Mouse (Mus musculus) limb, embryonic 14.5 days (tissue): ENCODE measurements at regions not wholly inside any gene's neighbourhood (a gene's known extent, or its start where the extent isn't known, plus 50 kb on each side); places are given as distances from the start of the nearest gene placed in this dataset.

ENCODE experiments used
- ATAC-seq: fragments of 200-750 bp; cut with Nextera tagmentation; 2 replicates; pipeline ENCODE4 v1.8.0; 2017; ENCODE audit warnings: low read depth, moderate number of reproducible peaks, moderate TSS enrichment; ENCODE audit not compliant: low FRiP score
- DNase-seq: peaks from one replicate; pipeline ENCODE4 v3.0.0-alpha.2; 2015; ENCODE audit warnings: low spot score
- H3K27ac ChIP-seq: fragments of 300-500 bp; sonication (generic); replicated peaks from 2 replicates; pipeline ENCODE4 v1.5.1; 2014; ENCODE audit warnings: low read depth, mild to moderate bottlenecking, low read length, moderate library complexity, mixed read lengths
- H3K27me3 ChIP-seq: fragments of 300-500 bp; sonication (generic); 2 replicates; pipeline ENCODE4 v1.6.1; 2014; ENCODE audit warnings: low read length, mixed read lengths; ENCODE audit not compliant: control insufficient read depth, insufficient read depth
- H3K36me3 ChIP-seq: fragments of 300-500 bp; sonication (generic); 2 replicates; pipeline ENCODE4 v1.6.1; 2014; ENCODE audit warnings: mild to moderate bottlenecking, low read length, moderate library complexity, mixed read lengths; ENCODE audit not compliant: control insufficient read depth, insufficient read depth
- H3K4me1 ChIP-seq: fragments of 300-500 bp; sonication (generic); 2 replicates; pipeline ENCODE4 v1.6.1; 2014; ENCODE audit warnings: antibody characterized with exemption, low read length, mixed read lengths; ENCODE audit not compliant: control insufficient read depth, insufficient read depth
- H3K4me2 ChIP-seq: fragments of 300-500 bp; sonication (generic); replicated peaks from 2 replicates; pipeline ENCODE4 v1.6.1; 2014; ENCODE audit warnings: low read depth, mild to moderate bottlenecking, low read length, moderate library complexity; ENCODE audit not compliant: severe bottlenecking
- H3K4me3 ChIP-seq: fragments of 300-500 bp; sonication (generic); replicated peaks from 2 replicates; pipeline ENCODE4 v1.5.1; 2014; ENCODE audit warnings: low read length
- H3K9ac ChIP-seq: fragments of 300-500 bp; sonication (generic); 2 replicates; pipeline ENCODE4 v1.6.1; 2014; ENCODE audit warnings: mild to moderate bottlenecking, low read depth, low read length, moderate library complexity; ENCODE audit not compliant: severe bottlenecking
- H3K9me3 ChIP-seq: fragments of 300-500 bp; sonication (generic); 2 replicates; pipeline ENCODE4 v1.6.1; 2016; ENCODE audit warnings: low read length; ENCODE audit not compliant: control insufficient read depth
- POLR2A ChIP-seq: fragments of 200-500 bp; IDR thresholded peaks from 2 replicates; pipeline ENCODE4 v1.8.0; 2012; ENCODE audit warnings: inconsistent platforms, mild to moderate bottlenecking, moderate library complexity, borderline replicate concordance; ENCODE audit not compliant: insufficient read depth, insufficient read length; ENCODE audit errors: extremely low read depth
- WGBS: fragments of 180-500 bp; shearing (Covaris S2); extraction: QIAGEN DNeasy Blood & Tissue Kit; methylation state at CpG from one replicate; pipeline ENCODE4 v1.1.7; 2014; 5-methylcytosine and 5-hydroxymethylcytosine counted together

DNA sequence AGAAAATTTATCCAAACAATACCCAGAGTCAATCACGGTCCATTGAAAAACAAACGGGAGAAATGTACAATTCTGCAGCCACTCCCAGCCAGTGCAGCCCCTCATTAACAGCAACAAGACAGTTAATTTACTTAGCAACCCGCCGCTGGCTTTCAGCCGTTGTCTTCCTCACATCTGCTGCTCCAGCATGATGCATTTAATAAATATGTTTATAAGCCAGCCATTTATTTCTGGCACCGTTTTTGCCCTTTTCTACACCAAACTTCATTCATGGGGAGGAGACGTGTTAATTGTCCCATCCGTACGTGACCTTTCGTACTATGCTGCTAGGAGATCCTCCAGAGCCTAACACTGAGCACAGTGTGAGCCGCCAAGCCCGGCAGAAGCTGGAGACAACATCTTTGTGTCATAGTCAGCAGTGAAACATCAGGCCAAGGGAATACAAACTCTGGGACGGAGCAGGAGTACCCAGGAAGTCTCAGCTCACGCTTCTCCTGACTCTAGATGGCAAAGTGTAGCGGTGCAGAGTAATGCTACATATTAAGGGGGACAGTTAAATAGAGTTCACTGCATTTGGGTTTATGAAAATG lies 97.9 kb downstream of the Rpap3 start:
- no peak overlapping the region for H3K27ac ChIP-seq
- no peaks in the 10 kb centered on the region for H3K9me3 ChIP-seq
- no peak for ATAC-seq
- peaks cover 9% of the 10 kb centered on the region for H3K4me1 ChIP-seq
- H3K9ac ChIP-seq = no peak overlapping the region
- no peaks in the 10 kb centered on the region for H3K36me3 ChIP-seq
- 69% methylated on average over 15 of the region's 15 CpGs for WGBS
- TF ChIP-seq POLR2A = no peak
- DNase-seq = no peak
- H3K27me3 ChIP-seq = no peaks in the 10 kb centered on the region
- H3K4me2 ChIP-seq = no peak overlapping the region
- no peak overlapping the region for H3K4me3 ChIP-seq

DNA sequence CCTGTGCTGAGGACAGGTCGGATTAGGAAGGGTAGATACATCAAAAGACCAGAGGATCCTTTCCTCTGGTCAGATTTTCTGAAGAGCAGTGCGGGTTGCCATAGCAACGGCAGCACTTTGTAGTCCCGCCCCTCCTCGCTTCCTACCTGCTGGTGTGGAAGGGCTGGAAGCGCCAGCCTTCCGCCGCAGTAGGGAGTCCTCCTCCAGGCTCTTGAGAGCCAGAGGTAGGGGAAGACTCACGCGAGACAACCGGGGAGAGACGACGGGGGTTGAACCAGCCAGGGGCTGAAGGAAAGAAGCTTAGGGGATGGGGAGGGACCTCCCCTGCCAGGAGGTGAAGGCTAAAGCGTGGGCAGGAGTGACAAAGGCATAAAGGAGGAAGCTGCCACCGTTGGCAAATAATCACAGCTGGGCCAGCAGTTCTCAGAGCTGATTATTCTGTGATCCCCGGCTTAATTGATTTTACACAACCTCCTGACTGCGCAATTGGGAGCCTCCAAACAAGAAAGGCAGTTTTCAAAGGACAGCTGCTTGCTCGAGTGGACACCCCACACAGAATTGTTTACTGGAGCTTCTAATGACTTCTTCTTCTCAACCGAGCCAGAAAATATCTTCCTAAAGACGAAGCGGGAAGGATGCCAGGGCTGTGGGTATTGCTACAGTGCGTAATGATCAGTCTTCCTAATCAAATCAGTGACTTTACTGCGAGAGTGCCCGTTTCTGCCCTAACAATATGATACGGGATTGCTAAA lies 98.8 kb downstream of the Rpap3 start:
- Histone ChIP-seq H3K4me3 (peak overlapping the region; percentile 32), H3K27me3 (no peaks in the 10 kb centered on the region), H3K36me3 (no peaks in the 10 kb centered on the region), H3K4me2 (peak overlapping the region; percentile 57), H3K27ac (no peak overlapping the region), H3K9me3 (no peaks in the 10 kb centered on the region), H3K4me1 (peaks cover 9% of the 10 kb centered on the region), H3K9ac (peak overlapping the region; percentile 39)
- WGBS = 13% methylated on average over 25 of the region's 25 CpGs
- ATAC-seq (0 out of 2 replicates have a peak, but pooled peaks have one; percentile 47), DNase-seq (peak; percentile 59)
- TF ChIP-seq POLR2A = no peak

DNA sequence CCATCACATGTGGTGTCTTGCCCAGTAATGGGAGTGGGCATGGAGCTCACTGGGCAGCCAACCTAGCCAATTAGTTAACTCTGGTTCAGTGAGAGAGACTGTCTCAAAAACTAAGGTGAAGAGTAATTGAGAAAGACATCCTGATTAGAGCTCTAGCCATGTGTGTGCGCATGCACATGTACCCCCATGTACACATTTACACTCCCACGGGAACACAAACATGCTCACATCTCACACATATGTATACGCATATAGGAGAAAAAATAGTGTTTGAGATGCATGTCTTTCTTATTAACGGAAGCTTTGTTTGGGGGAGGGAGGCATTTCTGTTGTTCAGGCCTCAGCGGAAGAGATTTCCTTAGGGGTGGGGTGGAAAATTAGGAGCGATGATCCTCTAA lies 99.4 kb downstream of the Rpap3 start:
- H3K4me1 ChIP-seq = peaks cover 9% of the 10 kb centered on the region
- no peak overlapping the region for H3K27ac ChIP-seq
- H3K4me3 ChIP-seq = peak overlapping the region; percentile 32
- no peaks in the 10 kb centered on the region for H3K27me3 ChIP-seq
- WGBS = 46% methylated on average over 6 of the region's 6 CpGs
- H3K4me2 ChIP-seq = peak overlapping the region; percentile 57
- DNase-seq = no peak
- H3K9ac ChIP-seq = peak overlapping the region; percentile 39
- TF ChIP-seq POLR2A = no peak
- ATAC-seq = no peak
- H3K9me3 ChIP-seq = no peaks in the 10 kb centered on the region
- no peaks in the 10 kb centered on the region for H3K36me3 ChIP-seq

DNA sequence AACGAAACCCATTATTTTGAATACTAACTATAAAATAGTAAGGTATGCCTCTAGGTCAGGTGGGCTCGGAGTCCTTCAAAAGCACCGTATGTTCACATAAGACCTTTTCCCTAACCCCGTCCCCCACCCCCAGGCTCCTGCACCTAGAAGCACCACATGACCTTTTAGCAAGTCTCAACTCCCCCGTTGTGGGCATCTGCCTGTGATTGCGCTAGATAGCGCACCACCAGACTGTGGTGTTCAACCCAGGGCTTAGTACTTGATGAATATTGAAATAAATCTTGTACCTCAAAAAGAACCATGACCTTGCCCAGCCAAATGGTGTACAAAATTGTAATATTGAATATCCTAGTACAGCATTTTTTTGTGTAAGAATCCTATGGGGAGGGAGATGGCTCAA lies 99.8 kb downstream of the Rpap3 start:
- H3K4me3 ChIP-seq = no peak overlapping the region
- H3K27ac ChIP-seq = no peak overlapping the region
- H3K9ac ChIP-seq = no peak overlapping the region
- H3K36me3 ChIP-seq = no peaks in the 10 kb centered on the region
- no peaks in the 10 kb centered on the region for H3K27me3 ChIP-seq
- 81% methylated on average over 7 of the region's 7 CpGs for WGBS
- no peak overlapping the region for H3K4me2 ChIP-seq
- no peak for DNase-seq
- TF ChIP-seq POLR2A = no peak
- no peaks in the 10 kb centered on the region for H3K9me3 ChIP-seq
- no peak for ATAC-seq
- peaks cover 9% of the 10 kb centered on the region for H3K4me1 ChIP-seq

GRCm38 (mm10) chr15:97603492-97603891 lies 102.1 kb downstream of the Rpap3 start:
- Histone ChIP-seq H3K36me3 (no peaks in the 10 kb centered on the region), H3K9me3 (no peaks in the 10 kb centered on the region), H3K27me3 (no peaks in the 10 kb centered on the region), H3K27ac (no peak overlapping the region), H3K4me3 (no peak overlapping the region), H3K9ac (no peak overlapping the region), H3K4me1 (peaks cover 9% of the 10 kb centered on the region), H3K4me2 (no peak overlapping the region)
- 60% methylated on average over 6 of the region's 6 CpGs for WGBS
- ATAC-seq = no peak
- no peak for TF ChIP-seq POLR2A
- DNase-seq = no peak
